Comparison of ENCODE assay signal across 8 mouse cellular contexts in the genomic region with DNA sequence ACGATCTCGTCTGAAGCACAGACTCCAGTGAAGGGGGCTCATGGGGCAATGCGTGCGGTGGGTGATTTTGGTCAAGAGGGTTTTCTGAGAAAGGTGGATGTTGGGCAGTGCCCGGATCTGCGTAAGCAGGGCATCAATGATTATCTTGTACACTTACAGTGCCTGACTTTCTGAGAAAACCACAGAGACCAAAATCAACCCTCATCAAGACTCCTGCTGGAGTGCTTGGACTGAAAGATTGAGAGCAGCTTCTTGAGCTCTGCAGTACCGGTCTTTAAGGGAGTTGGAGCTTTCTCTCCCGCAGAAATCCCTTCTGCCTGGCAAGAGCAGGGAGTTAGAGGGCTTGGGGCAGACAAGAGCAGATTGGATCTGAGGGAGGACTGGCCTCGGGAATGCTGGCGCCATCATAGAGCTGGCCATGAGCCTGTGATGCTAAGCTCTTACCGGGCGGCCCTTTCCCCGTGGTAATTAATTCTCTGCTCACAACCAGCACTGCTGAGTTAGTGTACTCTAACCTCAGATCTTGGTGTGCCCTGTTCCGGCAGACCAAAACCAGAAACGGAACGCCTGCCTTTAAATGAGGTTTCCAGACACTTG. TPM values are rescaled to one million over a fixed set of nuclear protein-coding genes. Genes with fewer than 3 reads are reported as not detected.
DNase-seq lines count a peak whose midpoint lies in the region; ATAC-seq and TF ChIP-seq lines count a peak whose summit lies in the region.

No protein-coding gene starts in this region.

- 15% methylated on average over 16 of the region's 16 CpGs for WGBS in embryonic facial prominence, embryonic 12.5 days
- WGBS in intestine, embryonic 14.5 days = 15% methylated on average over 16 of the region's 16 CpGs
- 19% methylated on average over 16 of the region's 16 CpGs for WGBS in liver, postnatal 0 days (ENCODE audit: insufficient replicate concordance)

- peaks cover 23% of the 10 kb centered on the region; the same call in 1 of the 2 replicates for H3K27me3 ChIP-seq in embryonic facial prominence, embryonic 12.5 days
- H3K27me3 ChIP-seq in intestine, embryonic 14.5 days (replicated peaks; ENCODE audit: control insufficient read depth, insufficient read depth, low read length) = peaks cover 5% of the 10 kb centered on the region; the same call in 1 of the 2 replicates
- peaks cover 16% of the 10 kb centered on the region; the same call in 1 of the 2 replicates for H3K27me3 ChIP-seq in liver, postnatal 0 days (ENCODE audit: insufficient read depth, low read length)

- H3K9ac ChIP-seq in embryonic facial prominence, embryonic 12.5 days = peak overlapping the region; percentile 65
- peak overlapping the region; percentile 57 for H3K9ac ChIP-seq in intestine, embryonic 14.5 days (ENCODE audit: low read length)
- H3K9ac ChIP-seq in liver, postnatal 0 days (replicated peaks) = peak overlapping the region; percentile 69; the same call in 1 of the 2 replicates

- peaks cover 28% of the 10 kb centered on the region for H3K4me1 ChIP-seq in embryonic facial prominence, embryonic 12.5 days
- peaks cover 15% of the 10 kb centered on the region; the same call in 1 of the 2 replicates for H3K4me1 ChIP-seq in intestine, embryonic 14.5 days (replicated peaks; ENCODE audit: control insufficient read depth, insufficient read depth, low read length)
- peaks cover 30% of the 10 kb centered on the region for H3K4me1 ChIP-seq in liver, postnatal 0 days (ENCODE audit: insufficient read depth)

- TF ChIP-seq EP300 in liver, postnatal 0 days (IDR thresholded peaks at IDR 0.05; ENCODE audit: low read depth) = no peak

- H3K4me2 ChIP-seq in embryonic facial prominence, embryonic 12.5 days (replicated peaks) = peak overlapping the region; percentile 95
- H3K4me2 ChIP-seq in intestine, embryonic 14.5 days (ENCODE audit: low read length) = peak overlapping the region; percentile 88
- peak overlapping the region; percentile 97 for H3K4me2 ChIP-seq in liver, postnatal 0 days (ENCODE audit: low read depth, low read length)

- no peak for ATAC-seq in embryonic facial prominence, embryonic 12.5 days (ENCODE audit: insufficient number of reproducible peaks, insufficient read depth, low FRiP score, low TSS enrichment)
- ATAC-seq in intestine, embryonic 14.5 days (replicated peaks; ENCODE audit: low FRiP score, low TSS enrichment, low read depth) = no peak
- ATAC-seq in liver, postnatal 0 days = no peak
- no peak; the same call in 1 of the 2 replicates for ATAC-seq in granulocyte monocyte progenitor cell, adult 5-6 weeks (replicated peaks; ENCODE audit: poor library complexity, severe bottlenecking)

- H3K27ac ChIP-seq in embryonic facial prominence, embryonic 12.5 days = no peak overlapping the region
- H3K27ac ChIP-seq in intestine, embryonic 14.5 days (ENCODE audit: low read depth) = no peak overlapping the region
- H3K27ac ChIP-seq in liver, postnatal 0 days (ENCODE audit: low read depth) = no peak overlapping the region

- no peaks in the 10 kb centered on the region for H3K9me3 ChIP-seq in embryonic facial prominence, embryonic 12.5 days
- H3K9me3 ChIP-seq in intestine, embryonic 14.5 days (ENCODE audit: control insufficient read depth, low read length) = no peaks in the 10 kb centered on the region
- no peaks in the 10 kb centered on the region for H3K9me3 ChIP-seq in liver, postnatal 0 days (ENCODE audit: low read length)

- peak overlapping the region; percentile 64 for H3K4me3 ChIP-seq in embryonic facial prominence, embryonic 12.5 days
- H3K4me3 ChIP-seq in intestine, embryonic 14.5 days (ENCODE audit: low read depth, low read length) = peak overlapping the region; percentile 71
- peak overlapping the region; percentile 70 for H3K4me3 ChIP-seq in liver, postnatal 0 days (ENCODE audit: low read depth, low read length)

- TF ChIP-seq CTCF in liver, postnatal 0 days (IDR thresholded peaks at IDR 0.05; ENCODE audit: low read depth) = no peak

- no peaks in the 10 kb centered on the region for H3K36me3 ChIP-seq in embryonic facial prominence, embryonic 12.5 days
- no peaks in the 10 kb centered on the region for H3K36me3 ChIP-seq in intestine, embryonic 14.5 days (ENCODE audit: control insufficient read depth, insufficient read depth, low read length)
- no peaks in the 10 kb centered on the region for H3K36me3 ChIP-seq in liver, postnatal 0 days (replicated peaks; ENCODE audit: insufficient read depth, low read length)

- peak; percentile 7 to 27 for DNase-seq in layer of hippocampus, postnatal 25 days (ENCODE audit: extremely low spot score in 1 of 2, low spot score in 1 of 2)
- DNase-seq in layer of hippocampus, adult 11-12 months (ENCODE audit: low spot score) = no peak
- peak; percentile 24 for DNase-seq in adipocyte (ENCODE audit: low spot score)
- no peak for DNase-seq in intestine, embryonic 14.5 days (ENCODE audit: low spot score)
- DNase-seq in liver, postnatal 0 days = no peak
- DNase-seq in thymus, postnatal 0 days (ENCODE audit: low spot score) = no peak

RNA-seq across cellular contexts. Expression of gene Metrnl, which starts 2.4 kb away (rescaled TPM):
- 10 to 100 TPM; 10.7 to 12.2 TPM for total RNA-seq in layer of hippocampus, postnatal 25 days (2021)
- 11.1 and 11.5 TPM in 2 replicates for polyA plus RNA-seq in embryonic facial prominence, embryonic 12.5 days (2016; fragmentation: Nextera tagmentation; extraction: Ambion mirVana)
- 24.7 and 29.4 TPM in 2 replicates for polyA plus RNA-seq in intestine, embryonic 14.5 days (2014; fragmentation: Nextera tagmentation; extraction: Ambion mirVana)
- polyA plus RNA-seq in liver, postnatal 0 days (2015; fragmentation: Nextera tagmentation; extraction: Ambion mirVana) = 4.7 and 6.7 TPM in 2 replicates
- not detected in 2 replicates for total RNA-seq in granulocyte monocyte progenitor cell, adult 5-6 weeks (2014; fragmentation: Nextera tagmentation)
- total RNA-seq in granulocyte monocyte progenitor cell, adult 5-6 weeks (2017) = 0.82 and 2.4 TPM in 2 replicates
- polyA plus RNA-seq in thymus, postnatal 0 days (2015; fragmentation: Nextera tagmentation; extraction: Ambion mirVana) = 6.6 and 7.0 TPM in 2 replicates

RNA-seq across cellular contexts. Expression of gene B3gntl1, which starts 30.8 kb away (rescaled TPM):
- 1 to 10 TPM; 6.4 to 7.0 TPM for total RNA-seq in layer of hippocampus, postnatal 25 days (2021)
- polyA plus RNA-seq in embryonic facial prominence, embryonic 12.5 days (2016; fragmentation: Nextera tagmentation; extraction: Ambion mirVana) = 9.1 and 10.1 TPM in 2 replicates
- 8.0 and 8.3 TPM in 2 replicates for polyA plus RNA-seq in intestine, embryonic 14.5 days (2014; fragmentation: Nextera tagmentation; extraction: Ambion mirVana)
- 1.1 and 1.5 TPM in 2 replicates for polyA plus RNA-seq in liver, postnatal 0 days (2015; fragmentation: Nextera tagmentation; extraction: Ambion mirVana)
- total RNA-seq in granulocyte monocyte progenitor cell, adult 5-6 weeks (2014; fragmentation: Nextera tagmentation) = 4.9 and 6.7 TPM in 2 replicates
- 7.5 and 8.9 TPM in 2 replicates for total RNA-seq in granulocyte monocyte progenitor cell, adult 5-6 weeks (2017)
- polyA plus RNA-seq in thymus, postnatal 0 days (2015; fragmentation: Nextera tagmentation; extraction: Ambion mirVana) = 3.7 and 4.4 TPM in 2 replicates

Comparison
In these comparisons a context has a peak if more than half of its experiments do, and no peak if none do; other contexts are left out.
1. DNase-seq: peak in layer of hippocampus, postnatal 25 days (2 of 2) and adipocyte (single experiment); none in layer of hippocampus, adult 11-12 months (single experiment), intestine, embryonic 14.5 days (single experiment), liver, postnatal 0 days (single experiment) and thymus, postnatal 0 days (single experiment).
2. Peak in every context shown above with its lines, with median percentiles within 50 percentile points of each other: H3K4me2 ChIP-seq, H3K4me3 ChIP-seq and H3K9ac ChIP-seq.